Mouse (Mus musculus) spleen, postnatal 36 days (tissue): Measurements from ENCODE around the gene Pdzrn4.
"Not testable (repeated sequence)": the region's sequence is repeated elsewhere in the genome, so short reads cannot be mapped to it uniquely, and the experiment has no call there.

Experiments
- DNase-seq, 2 experiments: peaks; one replicate each; pipeline ENCODE4 v3.0.0; 2022; ENCODE audit warnings: low spot score in 2 of 2, mixed read lengths in 1 of 2

Gene Pdzrn4

DNA sequence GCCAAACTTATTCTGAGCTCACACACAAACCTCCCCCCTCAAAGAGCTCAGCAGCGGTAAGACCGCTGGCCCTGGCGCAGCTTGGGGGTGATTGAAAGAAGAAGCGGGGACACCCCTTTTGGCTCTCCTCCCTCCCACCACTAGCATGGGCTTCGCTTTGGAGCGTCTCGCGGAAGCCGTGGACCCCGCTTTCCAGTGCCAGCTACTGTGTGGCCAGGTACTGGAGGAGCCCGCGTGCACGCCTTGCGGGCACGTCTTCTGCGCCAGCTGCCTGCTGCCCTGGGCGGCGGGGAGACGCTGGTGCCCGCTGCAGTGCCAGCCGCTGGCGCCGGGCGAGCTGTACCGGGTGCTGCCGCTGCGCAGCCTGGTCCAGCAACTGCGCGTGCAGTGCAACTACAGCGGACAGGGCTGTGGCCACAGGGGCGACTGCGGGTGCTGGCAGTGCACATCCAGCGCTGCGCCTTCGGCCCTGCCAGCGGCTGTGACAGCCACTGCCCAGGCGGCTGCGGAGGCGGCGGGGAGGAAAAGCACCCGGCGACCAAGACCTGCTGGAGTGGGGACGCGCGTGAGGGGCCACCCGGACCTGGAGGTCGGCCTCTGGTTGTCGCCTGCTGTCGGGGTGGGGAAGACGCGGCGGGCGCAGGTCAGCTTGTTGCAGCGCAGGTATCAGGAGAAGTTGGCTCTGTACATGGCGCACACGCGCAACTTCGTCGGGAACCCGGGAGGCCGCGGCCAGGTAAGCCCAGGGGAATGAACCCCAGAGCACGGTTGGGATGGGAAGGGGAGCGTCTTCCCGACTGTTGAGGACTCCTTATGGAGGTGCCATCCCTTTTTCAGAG, at the start of gene Pdzrn4:
TSS of gene Pdzrn4 (plus strand) at position 112 of the 839 bp plus-strand sequence.
- no peak for DNase-seq

DNA sequence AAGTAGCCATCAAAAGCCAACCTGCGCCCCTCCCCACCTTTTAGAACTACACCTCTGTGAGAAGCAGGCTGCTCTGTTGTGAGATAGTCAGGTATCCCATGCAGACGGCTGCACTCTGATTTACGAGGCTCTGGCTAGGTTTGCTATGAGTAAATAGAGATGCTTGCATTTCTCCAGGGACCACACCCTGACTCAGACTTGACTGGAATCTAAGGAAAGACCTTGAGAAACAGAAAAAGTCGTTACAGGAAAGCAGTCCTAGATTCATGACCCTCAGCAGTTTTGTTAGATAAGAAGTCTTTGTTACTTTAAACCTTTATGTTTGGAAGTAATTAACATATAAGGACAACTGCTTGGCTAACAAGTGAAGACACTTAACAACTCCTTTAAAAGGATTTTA, 49.3 kb upstream of the Pdzrn4 start:
- no peak for DNase-seq

DNA sequence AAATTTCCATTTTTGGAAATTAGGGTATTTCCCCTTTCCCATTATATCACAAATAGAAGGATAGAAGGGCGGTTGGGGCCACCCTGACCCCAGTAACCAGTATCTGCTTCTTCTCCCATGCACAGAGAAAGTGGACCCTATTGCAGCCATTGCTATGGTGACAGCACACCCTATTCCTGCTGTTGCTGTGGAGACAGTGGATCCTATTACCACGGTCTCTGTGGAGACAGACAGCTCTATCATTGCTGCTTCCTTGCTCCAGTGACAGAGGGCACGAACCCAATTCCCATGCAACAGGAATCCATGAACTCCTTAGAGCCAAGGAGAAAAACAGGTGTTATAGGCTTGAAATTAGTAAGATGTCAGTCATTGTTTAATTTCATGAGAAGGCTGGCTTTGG, 48.8 kb upstream of the Pdzrn4 start:
- DNase-seq, result no peak

DNA sequence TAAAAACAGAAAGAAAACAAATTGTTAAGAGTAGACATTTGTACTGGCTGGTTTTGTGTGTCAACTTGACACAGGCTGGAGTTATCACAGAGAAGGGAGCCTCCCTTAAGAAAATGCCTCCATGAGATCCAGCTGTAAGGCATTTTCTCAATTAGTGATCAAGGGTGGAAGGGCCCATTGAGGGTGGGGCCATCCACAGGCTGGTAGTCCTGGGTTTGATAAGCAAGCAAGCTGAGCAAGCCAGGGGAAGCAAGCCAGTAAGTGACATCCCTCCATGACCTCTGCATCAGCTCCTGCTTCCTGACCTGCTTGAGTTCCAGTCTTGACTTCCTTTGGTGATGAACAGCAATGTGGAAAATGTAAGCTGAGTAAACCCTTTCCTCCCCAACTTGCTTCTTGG, 48.2 kb upstream of the Pdzrn4 start:
- not testable (repeated sequence) for DNase-seq

DNA sequence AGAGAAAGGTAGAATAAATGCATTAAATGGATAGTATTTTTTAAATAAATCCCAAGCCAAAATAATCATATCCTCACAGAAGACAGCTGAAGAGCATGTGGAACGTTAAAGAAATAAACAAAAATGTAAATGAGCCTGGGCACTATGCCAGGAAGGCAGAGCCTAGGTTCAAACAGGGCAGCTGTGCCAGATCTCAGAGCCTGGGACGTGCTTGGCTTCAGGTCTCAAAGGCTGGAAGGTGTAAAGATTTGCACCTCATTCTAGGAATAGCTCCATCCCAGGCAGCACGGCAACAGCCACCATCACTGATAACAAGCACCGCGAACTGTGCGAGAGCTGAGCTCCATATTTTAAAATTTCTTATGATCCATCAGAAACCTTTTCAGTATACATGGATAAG, 32.5 kb upstream of the Pdzrn4 start:
- no peak for DNase-seq

DNA sequence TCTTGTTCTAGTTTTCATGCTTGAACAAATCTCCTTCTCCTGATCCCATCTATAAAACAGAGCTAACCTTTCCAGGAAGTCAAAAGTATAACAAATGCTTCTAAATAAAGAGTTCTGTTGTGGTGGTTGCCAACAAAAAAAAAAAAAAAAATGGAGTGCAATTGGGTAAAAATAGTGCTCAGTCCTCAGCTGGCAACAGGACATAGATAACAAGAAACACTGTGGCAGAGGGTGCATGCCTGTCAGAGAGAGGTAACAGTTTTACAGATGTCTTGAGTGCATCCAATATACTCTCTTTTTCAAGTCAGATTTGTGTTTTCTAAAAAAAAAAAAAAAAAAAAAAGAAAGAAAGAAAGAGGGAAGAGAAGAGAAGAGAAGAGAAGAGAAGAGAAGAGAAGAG, 32.1 kb upstream of the Pdzrn4 start:
- no peak for DNase-seq

DNA sequence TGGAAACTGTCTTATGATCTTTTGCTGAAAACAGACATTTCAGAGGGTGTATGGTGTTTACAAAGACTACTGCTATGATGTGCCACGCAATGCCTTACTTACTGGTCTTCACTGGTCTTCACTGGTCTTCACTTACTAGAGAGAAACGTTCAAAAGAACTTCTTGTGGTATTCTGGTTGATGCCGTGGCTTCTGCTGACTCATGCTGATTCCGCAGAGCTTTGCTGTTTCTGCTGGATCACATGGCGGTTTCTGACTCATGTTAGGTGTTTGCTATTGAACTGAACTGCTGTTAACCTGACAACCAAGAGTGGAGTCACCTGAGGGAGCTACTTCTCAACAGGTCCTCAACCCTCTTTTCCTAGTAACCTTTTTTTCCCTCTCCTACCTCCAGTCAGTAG, 1.9 kb upstream of the Pdzrn4 start:
- no peak for DNase-seq

DNA sequence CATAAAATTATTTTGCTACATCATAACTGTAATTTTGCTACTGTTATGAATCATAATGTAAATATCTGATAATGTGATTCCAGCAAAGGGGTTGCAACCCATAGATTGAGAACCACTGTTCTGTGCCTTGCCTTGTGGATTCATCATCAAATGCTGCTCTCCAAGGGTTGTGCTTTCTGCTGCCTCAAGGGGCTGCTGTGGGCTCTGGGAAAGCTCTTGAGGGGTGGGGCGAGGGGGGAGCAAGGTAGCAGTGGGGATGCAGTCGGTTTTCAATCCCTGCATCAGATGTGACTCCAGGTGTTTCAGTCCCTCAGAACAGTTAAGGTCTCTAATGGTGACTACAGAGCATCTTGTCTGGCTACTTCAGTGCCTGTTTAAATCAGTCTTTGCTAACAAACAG, 2.1 kb downstream of the Pdzrn4 start:
- no peak for DNase-seq

DNA sequence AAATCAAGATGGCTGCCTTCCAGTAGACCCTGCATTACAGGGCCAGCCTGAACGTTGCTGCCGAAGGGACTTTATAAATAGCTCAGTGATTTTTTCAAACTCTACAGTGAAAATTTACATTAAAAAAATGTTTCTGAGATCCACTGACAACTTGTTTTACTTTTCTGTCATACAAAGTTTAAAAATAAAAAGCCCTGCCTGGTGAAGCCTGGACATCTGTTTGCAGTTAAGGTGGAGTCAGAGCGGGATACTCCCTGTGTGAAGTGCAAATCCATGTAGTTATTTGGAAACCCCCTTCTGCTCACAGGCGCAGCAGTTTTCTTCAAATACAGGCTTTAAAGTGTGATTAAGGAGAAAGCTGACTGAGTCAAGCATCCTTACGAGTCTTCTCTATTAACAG, 2.6 kb downstream of the Pdzrn4 start:
- DNase-seq, result no peak

DNA sequence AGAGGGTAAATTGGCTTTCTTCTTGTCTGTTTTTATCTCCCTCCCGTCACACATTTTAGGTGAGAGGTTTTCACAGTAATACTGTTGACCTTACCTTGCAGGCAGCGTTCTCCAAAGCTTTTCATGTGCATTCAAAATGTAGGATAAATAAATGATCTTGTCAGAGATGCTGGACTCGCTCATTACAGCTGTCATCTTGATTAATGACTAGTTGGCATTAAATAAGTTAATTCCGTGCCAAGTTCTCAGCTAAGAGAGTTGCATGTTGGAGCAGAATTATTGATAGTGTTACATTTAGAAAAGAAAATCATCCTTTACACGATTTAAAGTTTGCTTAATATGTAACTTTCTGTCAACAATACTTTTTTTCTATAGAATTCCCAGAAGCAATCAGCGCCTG, 4.9 kb downstream of the Pdzrn4 start:
- no peak for DNase-seq

DNA sequence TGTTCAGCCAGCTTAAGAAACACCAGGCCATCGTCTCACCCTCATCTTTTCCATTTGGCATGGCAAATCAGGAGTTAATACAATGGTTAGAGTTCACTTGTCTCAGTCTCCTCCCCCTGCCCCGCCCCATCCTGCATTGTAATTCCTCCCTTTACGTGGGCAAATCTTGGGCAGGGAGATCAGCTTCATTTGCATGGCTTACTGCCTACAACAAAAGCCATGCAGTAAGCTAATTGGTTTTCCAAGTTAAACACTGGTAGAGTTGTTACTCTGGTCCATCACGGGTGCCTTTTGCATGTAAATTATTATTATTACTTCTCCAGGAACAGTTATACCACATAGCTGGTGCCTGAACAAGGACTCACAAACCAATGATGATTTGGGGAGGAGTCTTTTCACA, 18.6 kb downstream of the Pdzrn4 start:
- DNase-seq, result no peak

DNA sequence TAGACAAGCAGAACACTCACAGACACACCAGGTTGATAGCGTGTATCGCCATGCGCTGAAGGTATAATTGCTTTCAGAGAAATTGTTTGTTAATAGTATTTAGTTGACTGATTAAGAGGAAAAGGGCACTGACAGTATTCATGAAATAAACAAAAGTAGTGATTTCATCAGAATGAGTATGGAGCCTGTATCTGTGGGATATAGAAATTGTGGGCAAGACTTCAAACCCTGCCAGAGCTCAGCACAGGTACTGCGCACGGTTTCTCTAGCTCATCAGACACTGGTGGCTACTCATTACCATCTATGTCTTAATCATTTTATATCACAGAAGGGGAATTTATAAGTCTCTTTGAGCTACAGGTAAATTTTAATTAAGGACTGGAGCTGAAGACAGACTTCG, 19.5 kb downstream of the Pdzrn4 start:
- no peak for DNase-seq

DNA sequence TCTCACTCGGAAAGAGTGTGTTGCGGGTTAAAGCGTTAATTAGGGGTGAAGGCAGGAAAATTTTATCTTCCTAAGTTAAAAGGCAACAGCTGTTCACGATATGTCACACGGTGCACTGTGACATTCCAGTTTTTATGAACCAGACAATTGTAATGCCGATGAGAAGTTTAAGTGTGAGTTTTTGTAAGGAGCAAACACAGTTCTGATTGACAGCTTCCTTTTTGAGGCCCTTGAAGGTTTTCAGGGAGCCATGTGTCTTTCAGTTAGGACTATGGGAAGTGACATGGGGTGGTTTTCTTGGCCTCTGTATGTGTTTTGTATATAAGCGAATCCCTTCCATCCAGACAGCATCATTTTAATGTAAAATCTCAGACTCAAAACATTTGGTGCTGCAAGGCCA, 20.0 kb downstream of the Pdzrn4 start:
- DNase-seq, result no peak

DNA sequence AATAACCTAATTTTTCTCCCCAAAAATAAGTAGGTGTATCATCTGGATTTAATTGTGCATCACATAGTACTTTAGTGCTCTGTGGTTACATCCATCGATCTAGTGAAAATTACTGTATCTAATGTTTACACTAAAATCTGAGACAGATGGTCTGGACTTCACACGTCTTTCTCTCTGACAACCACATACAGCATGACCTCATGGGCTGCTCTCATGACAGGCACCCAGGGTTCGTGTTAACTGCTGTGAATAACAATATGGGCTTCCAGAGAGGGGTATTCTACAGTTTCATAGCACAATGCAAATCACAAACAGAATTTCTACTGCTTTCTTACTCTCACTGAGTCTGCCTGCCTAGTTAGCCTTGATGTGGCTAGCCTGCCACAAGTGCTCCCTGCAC, 20.4 kb downstream of the Pdzrn4 start:
- no peak for DNase-seq

DNA sequence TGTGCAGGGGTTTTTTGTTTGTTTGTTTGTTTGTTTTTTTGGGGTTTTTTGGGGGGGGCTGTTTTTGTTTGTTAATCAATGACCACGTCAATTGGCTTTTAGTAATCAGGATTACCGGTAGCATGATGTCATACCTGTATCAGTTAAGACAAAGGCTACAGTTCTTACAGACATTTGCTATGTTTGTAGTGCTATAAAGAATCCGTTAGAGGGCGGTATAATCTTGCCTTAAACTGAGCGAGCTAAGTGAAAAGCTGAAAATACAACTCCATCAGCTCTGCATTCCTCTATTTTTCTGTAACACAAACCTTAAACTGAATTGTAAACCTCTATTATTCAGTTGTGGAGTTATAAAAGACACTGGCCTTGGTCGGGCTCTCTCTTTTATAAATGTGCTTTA, 37.9 kb downstream of the Pdzrn4 start:
- DNase-seq, result no peak

DNA sequence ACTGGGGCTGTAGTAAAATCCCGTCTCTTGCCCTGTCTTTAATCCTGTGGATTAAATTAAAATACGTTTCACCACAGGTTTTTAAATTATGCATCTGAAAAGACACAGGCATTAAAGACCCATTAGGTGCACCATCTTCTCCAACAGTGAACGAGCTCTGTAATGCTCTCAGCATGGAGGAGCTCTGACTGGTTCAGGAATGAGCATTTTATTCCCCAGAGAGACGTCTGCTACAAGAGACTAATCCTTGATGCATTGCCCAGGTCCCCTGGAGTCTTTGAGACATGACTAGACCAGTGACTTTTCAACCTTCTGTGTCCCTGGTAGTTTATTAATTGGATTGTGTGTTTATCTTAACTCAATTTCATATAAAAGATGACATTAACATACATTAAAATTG, 38.6 kb downstream of the Pdzrn4 start:
- no peak for DNase-seq

DNA sequence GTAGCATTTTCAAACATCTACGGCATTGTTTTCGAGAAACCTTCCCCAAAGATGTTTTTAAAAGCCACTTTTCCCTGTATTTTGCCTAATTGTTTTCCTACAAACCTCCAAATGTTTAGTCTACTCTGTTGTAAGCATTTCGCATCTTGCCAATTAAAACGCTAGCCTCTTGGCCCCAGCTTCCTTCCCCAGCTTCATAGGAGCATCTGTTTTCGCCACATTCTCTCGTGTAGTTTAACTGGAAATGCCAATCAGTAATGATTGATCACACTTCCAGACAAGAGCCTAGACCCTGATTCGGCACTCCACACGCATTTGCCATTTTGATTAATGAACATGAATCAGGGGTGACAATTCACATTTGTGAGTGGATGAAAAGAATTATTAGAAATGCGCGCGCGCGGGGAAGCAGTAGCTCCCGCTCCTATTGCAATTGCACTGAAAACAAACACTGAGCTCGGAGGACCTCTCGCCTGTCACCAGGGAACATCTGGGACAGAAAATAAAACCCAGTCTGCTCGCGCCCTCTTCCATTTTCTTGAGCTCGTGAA, 45.0 kb downstream of the Pdzrn4 start:
- no peak for DNase-seq

DNA sequence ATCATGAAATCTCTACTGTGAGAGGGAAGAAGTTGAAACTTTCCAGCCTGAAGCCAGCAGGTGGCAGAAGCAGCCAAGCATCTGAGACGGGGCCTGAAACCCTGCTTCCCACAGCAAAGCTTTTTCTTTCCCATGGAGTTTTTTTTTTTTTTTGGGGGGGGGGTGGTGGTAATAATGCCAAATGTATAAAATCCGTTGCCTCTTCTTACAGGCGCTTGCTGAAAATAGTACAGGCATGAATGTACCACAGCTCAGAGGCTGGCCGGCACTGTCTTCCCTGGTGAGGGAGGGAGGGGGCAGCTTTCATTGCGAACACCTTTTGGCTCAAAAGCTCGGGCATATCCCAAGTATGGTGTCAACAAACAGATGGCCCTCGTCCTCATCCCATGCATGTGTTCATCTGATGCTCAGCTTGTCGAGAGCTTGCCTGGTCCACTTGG, 51.0 kb downstream of the Pdzrn4 start:
- DNase-seq, result no peak

DNA sequence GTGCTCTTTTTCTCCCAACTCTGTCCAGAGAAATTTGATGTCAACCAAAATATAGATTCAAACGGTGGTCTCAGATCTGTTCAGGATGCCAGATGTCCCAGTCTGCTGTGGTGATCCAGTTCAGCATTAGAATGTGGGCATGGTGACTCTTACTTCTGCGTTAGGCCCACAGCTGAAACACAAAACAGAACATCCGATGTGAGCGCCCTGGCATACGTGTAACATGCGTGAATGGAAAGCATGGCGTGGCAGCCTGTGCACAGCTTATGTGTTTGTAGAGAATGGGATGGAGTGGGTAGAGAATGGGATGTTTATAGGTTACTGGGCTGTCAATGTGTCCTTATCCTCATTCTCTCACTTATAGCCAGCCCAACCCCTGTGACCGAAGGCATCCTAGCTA, 52.4 kb downstream of the Pdzrn4 start:
- no peak for DNase-seq

DNA sequence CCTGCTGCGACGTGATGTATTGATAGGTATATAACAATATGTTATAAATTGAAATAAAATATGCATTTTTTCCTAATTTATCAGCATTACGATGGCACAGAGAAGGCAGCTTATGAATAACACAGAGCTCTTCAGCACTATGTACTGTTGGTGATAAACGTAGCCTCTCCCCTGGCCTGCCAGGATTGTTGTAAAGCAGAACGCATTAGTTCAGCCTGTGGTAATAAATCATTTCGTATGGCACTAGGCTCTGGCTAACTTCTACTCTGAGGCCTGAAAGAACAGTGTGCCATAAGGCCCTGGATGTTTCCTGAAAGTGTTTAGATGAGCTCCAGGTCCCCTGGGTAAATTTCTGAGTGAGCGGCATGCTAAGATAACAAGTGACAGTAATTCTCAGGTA, 55.9 kb downstream of the Pdzrn4 start:
- no peak for DNase-seq

DNA sequence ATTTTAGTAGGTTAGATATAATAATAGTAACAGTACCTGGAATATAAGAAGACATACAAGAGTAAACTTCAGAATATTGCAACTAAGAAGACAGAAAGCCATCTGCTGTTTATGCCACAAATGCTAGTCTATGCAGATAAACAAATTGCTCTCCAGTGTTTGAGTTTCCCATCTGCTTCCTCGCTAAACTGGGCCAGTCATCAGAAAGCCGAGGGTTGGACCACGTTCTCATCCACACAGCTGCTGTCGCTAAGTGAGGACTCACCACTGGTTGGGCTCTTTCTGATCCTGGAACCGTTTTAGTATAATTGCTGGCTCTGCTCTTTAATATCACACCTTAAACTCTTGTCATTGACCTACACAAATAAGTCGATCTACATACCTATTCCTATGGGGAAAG, 85.5 kb downstream of the Pdzrn4 start:
- no peak for DNase-seq

DNA sequence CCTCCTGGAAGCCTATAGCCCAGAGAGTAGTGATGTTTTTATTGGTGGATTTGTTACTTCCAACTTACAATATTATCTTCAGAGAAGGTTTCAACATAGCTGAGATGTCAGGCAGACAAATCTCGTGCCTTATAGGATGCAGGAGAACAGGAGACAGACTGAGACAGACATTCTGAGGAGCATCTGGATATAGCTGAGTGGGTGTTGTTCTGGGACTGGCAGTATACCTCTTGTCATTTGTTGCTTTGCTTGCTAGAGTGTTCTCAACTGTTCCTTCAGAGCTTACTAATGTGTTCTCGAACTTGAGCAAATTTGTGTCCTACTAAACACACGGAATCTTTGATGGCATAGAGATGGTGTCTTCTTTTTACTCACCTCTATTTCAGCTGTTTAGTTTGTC, 94.7 kb downstream of the Pdzrn4 start:
- no peak for DNase-seq

DNA sequence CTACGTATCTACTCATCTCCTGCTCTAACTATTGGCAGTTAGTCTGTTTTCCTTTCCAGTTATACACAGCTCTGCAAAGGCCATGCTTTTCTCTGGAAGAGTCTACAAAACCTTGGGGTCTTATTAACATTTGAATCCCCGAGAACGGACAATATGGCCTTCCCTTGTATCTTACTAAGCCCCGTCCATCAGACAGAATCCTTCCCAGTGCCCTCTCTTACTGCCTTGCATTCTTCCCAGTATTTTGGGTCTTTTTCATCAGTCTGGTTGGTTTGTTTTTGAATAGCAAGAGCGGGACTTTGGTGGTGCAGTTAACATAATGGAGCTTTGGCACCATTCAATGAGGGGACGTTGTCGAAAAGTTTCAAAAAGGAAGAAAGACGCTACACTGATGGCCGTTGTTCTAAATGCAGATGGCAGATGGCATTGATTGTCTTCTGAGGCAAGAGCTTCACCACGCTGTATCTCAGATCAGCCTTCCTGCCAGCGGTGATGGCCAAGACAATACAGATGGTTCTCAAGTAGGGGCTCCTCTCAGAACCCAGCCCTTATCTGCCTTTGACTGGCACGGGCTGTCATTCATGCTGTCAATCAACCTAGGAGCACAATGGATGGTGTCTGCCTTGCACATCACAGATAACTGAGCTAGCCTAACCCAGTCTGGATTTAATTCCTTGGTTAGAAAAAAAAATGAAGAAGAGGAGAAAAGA, 98.9 kb downstream of the Pdzrn4 start:
- no peak for DNase-seq
